Mouse (Mus musculus) layer of hippocampus, postnatal 10 days (tissue): ENCODE measurements at regions not wholly inside any gene's neighbourhood (a gene's known extent, or its start where the extent isn't known, plus 50 kb on each side); places are given as distances from the start of the nearest gene placed in this dataset.

ENCODE experiments used
- DNase-seq, 2 experiments: peaks; one replicate each; pipeline ENCODE4 v3.0.0; 2021; ENCODE audit warnings: low spot score in 2 of 2

- DNase-seq: no peak
Measured at GRCm38 (mm10) chr10:111867102-111867501, 105.4 kb upstream of the Krr1 start.

GRCm38 (mm10) chr10:111867538-111867937, 104.9 kb upstream of the Krr1 start:
- no peak for DNase-seq

GRCm38 (mm10) chr10:111880354-111880753, 92.1 kb upstream of the Krr1 start:
- no peak for DNase-seq

- DNase-seq: peak in 1 of 2 experiments; percentile 47
Measured at GRCm38 (mm10) chr10:111881339-111882211, 90.9 kb upstream of the Krr1 start.

GRCm38 (mm10) chr10:111882521-111882920, 89.9 kb upstream of the Krr1 start:
- no peak for DNase-seq

- DNase-seq: no peak
Measured at GRCm38 (mm10) chr10:111884701-111885100, 87.8 kb upstream of the Krr1 start.

- no peak for DNase-seq
Measured at GRCm38 (mm10) chr10:111889111-111889510, 83.4 kb upstream of the Krr1 start.

GRCm38 (mm10) chr10:111893489-111893888, 79.0 kb upstream of the Krr1 start:
- DNase-seq: no peak

- DNase-seq: no peak
Measured at GRCm38 (mm10) chr10:111893941-111894340, 78.5 kb upstream of the Krr1 start.

- no peak for DNase-seq
Measured at GRCm38 (mm10) chr10:111897361-111897760, 75.1 kb upstream of the Krr1 start.

GRCm38 (mm10) chr10:111900723-111901716, 71.4 kb upstream of the Krr1 start:
- no peak for DNase-seq

- no peak for DNase-seq
Measured at GRCm38 (mm10) chr10:111903956-111904355, 68.5 kb upstream of the Krr1 start.

- no peak for DNase-seq
Measured at GRCm38 (mm10) chr10:111907836-111908235, 64.6 kb upstream of the Krr1 start.

- DNase-seq: peak; percentile 35 to 55
Measured at GRCm38 (mm10) chr10:111912561-111912960, 59.9 kb upstream of the Krr1 start.

GRCm38 (mm10) chr10:111913066-111913785, 59.2 kb upstream of the Krr1 start:
- no peak for DNase-seq

GRCm38 (mm10) chr10:111914231-111914630, 58.2 kb upstream of the Krr1 start:
- DNase-seq: no peak

GRCm38 (mm10) chr10:111918071-111918507, 54.4 kb upstream of the Krr1 start:
- no peak for DNase-seq

- DNase-seq: no peak
Measured at GRCm38 (mm10) chr10:111919475-111919874, 53.0 kb upstream of the Krr1 start.

- no peak for DNase-seq
Measured at GRCm38 (mm10) chr10:111921492-111921891, 51.0 kb upstream of the Krr1 start.
